Mouse (Mus musculus) bone marrow, adult 2 months (tissue): Measurements from ENCODE around the gene Mfsd7a. TPM values are rescaled to one million over a fixed set of nuclear protein-coding genes. Genes with fewer than 3 reads are reported as not detected.

Experiments
- H3K27ac ChIP-seq: fragments of 200-500 bp; 2 replicates; pipeline ENCODE4 v1.5.1; 2012; ENCODE audit warnings: low read depth, mild to moderate bottlenecking, control low read depth, inconsistent platforms, low read length; ENCODE audit not compliant: control insufficient read depth, poor library complexity, insufficient read depth
- H3K4me1 ChIP-seq: fragments of 200-500 bp; 2 replicates; pipeline ENCODE4 v1.6.1; 2011; ENCODE audit warnings: low read length; ENCODE audit not compliant: control insufficient read depth, insufficient read depth
- H3K4me3 ChIP-seq: fragments of 200-500 bp; replicated peaks from 2 replicates; pipeline ENCODE3; 2011; ENCODE audit warnings: mild to moderate bottlenecking, low read depth, low read length, control low read depth; ENCODE audit not compliant: control insufficient read depth
- CTCF ChIP-seq: fragments of 200-500 bp; IDR thresholded peaks from 2 replicates; pipeline ENCODE4 v1.5.1; 2011; ENCODE audit warnings: low read length, control low read depth; ENCODE audit not compliant: control insufficient read depth, insufficient read depth
- POLR2A ChIP-seq: fragments of 200-500 bp; IDR thresholded peaks from 2 replicates; pipeline ENCODE4 v1.6.1; 2011; ENCODE audit warnings: low read depth, mild to moderate bottlenecking, control low read depth, low read length, borderline replicate concordance; ENCODE audit not compliant: control insufficient read depth
- WGBS: fragments of 180-500 bp; shearing (Covaris S2); methylation state at CpG from one replicate; pipeline ENCODE4 v1.1.7; 2018; 5-methylcytosine and 5-hydroxymethylcytosine counted together
- polyA plus RNA-seq: library from polyadenylated mRNA; stranded (reverse); fragments of >200 nt; gene quantifications from 2 replicates; pipeline ENCODE4 v1.2.4, GENCODE M21; 2011; ENCODE audit warnings: low replicate concordance; ENCODE audit not compliant: missing spikeins, insufficient read depth, insufficient read length

Gene Mfsd7a
- polyA plus RNA-seq, 1 experiment = 11.2 TPM

DNA sequence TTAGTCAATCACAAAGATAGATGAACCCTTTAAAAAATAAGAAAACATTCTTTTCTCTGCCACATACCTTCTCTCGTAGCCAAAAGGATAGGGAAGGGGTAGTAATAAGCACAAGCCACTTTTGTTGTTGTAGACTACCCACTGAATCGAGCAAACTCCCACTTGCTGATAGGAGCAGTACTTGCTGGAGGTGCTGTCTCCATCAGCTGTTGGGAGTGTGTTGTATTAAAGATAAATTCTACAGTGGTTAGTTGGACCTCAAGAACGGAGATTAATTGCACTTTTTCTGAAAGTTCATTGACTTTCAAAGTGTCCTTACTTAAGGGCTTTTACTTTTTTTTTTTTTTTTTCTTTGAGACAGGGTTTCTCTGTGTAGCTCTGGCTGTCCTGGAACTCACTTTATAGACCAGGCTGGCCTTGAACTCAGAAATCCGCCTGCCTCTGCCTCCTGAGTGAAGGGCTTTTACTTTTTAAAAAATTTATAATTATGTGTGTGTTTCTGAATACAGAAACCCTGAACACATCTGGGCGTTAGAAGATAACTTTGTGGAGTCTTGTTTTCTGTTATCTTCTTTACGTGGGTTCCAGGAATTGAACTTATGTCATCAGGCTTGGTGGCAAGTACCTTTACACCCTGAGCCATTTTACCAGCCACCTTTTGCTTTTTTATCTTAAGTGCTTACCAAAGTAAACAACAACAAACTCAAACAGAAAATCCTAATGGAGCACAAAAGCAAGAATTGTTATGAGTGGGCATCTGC is 16.6 kb upstream of the Mfsd7a start:
- Histone ChIP-seq H3K27ac (no peak overlapping the region), H3K4me1 (peaks cover 3% of the 10 kb centered on the region), H3K4me3 (no peak overlapping the region)
- TF ChIP-seq POLR2A (no peak), CTCF (no peak)
- WGBS = 60% methylated on average over 6 of the region's 6 CpGs

- TF ChIP-seq CTCF = no peak
Measured at GRCm38 (mm10) chr5:108462446-108462845, 13.8 kb upstream of the Mfsd7a start.

GRCm38 (mm10) chr5:108461082-108462065 is 12.7 kb upstream of the Mfsd7a start, which contains the start of gene Pcgf3:
Gene Pcgf3 (plus strand): TSS chr5:108461232.
- TF ChIP-seq POLR2A = peak; percentile 81; the same call in 1 of the 2 replicates
- TF ChIP-seq CTCF = no peak
- H3K27ac ChIP-seq = peak within 1 kb of the TSS; percentile 58
- H3K4me1 ChIP-seq = peaks cover 3% of the 10 kb centered on the region
- WGBS = 1% methylated on average over 61 of the region's 62 CpGs
- H3K4me3 ChIP-seq = peak within 1 kb of the TSS; percentile 70

More at GRCm38 (mm10) chr5:108462446-108462845, 13.8 kb upstream of the Mfsd7a start:
- Histone ChIP-seq H3K27ac (no peak overlapping the region), H3K4me3 (peak overlapping the region; percentile 49), H3K4me1 (peaks cover 3% of the 10 kb centered on the region)
- WGBS = 45% methylated on average over 4 of the region's 4 CpGs

GRCm38 (mm10) chr5:108460461-108460860 is 11.8 kb upstream of the Mfsd7a start:
- Histone ChIP-seq H3K4me3 (peak overlapping the region; percentile 70), H3K4me1 (peaks cover 3% of the 10 kb centered on the region), H3K27ac (no peak overlapping the region)
- 44% methylated on average over 6 of the region's 6 CpGs for WGBS
- TF ChIP-seq CTCF = no peak
- no peak for TF ChIP-seq POLR2A

DNA sequence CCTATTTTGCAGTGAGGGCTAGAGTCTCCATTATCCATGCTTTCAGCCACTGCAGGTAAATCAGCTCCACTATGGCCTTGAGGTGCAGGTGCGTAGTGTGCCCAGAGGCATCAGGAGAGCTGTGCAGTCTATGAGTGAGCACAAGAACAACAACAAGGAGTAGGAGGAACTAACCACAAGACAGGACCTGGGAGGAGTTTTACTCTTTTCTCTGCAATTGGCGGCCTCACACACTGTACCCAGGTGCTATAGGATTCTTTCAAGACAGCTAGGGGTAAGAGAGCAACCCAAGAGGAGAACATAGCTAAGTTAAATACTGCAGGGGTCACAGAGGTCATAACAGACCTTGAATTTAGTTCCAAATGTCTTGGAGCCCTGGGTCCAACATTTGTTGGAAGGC is 10.0 kb upstream of the Mfsd7a start:
- Histone ChIP-seq H3K27ac (no peak overlapping the region), H3K4me1 (peaks cover 3% of the 10 kb centered on the region), H3K4me3 (no peak overlapping the region)
- 59% methylated on average over 2 of the region's 2 CpGs for WGBS
- no peak for TF ChIP-seq CTCF
- TF ChIP-seq POLR2A = no peak

DNA sequence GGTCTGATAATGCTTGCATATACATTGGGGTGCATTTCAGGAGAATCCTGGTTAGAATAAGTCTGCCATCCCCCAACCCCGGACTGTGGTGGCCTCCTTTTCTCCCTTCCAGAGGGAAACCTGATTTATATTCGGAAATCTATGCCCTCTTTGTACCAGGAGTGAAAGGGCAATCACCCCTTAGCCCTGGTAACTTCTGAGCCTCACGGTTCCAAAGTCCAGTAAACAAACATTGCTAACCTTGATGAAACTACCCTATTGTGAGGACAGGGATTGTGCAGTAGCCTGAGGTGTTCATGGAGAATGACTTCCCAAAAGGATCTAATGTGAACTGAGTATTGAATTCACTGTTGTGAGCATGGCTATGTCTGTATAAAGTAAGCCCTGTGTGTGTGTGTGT is 5.4 kb upstream of the Mfsd7a start:
- WGBS = 69% methylated on average over 3 of the region's 3 CpGs
- no peak for TF ChIP-seq CTCF
- Histone ChIP-seq H3K4me1 (no peaks in the 10 kb centered on the region), H3K4me3 (no peak overlapping the region), H3K27ac (no peak overlapping the region)

DNA sequence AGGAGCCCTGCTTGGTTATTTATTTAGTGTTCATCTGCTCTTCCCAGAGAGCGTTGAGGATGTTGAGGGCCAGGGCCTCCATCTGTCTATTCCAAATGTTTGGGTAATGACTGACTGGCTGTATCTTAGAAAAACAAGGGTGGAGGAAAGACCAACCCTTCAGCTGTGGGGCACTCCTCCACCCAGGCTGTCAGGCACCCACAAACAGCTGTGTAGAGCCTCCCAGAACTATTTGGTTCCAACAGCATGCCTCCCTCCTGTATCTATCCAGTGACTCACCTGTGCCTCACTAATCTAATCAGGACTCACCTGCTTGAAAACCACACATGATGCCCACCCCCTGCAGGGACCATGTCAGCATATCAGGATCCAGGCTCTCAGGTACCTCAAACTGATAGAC is 3.7 kb upstream of the Mfsd7a start:
- Histone ChIP-seq H3K4me3 (no peak overlapping the region), H3K4me1 (peaks cover 4% of the 10 kb centered on the region), H3K27ac (no peak overlapping the region)
- WGBS = 98% methylated on average over 1 of the region's 1 CpGs
- TF ChIP-seq POLR2A (no peak), CTCF (no peak)

DNA sequence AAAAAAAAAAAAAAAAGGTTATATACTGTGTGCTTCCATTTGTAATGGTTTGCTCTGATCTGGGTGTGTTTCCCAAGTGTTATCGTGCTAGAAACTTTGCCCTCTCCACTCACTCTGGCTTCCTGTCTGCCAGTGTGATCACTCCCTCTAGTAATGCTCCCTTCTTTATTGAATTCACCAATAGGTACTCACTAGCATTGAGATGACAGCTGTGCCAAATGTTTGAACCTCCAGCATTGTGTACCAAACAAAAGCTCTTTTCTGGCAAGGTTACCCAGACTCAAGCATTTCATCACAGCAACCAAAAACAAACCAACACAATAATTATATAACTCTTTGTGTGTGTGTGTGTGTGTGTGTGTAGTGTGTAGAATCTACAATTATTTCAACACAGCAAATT is 2.9 kb upstream of the Mfsd7a start:
- H3K4me1 ChIP-seq = peaks cover 4% of the 10 kb centered on the region
- WGBS = 66% methylated on average over 1 of the region's 1 CpGs
- TF ChIP-seq CTCF = no peak
- no peak for TF ChIP-seq POLR2A
- H3K27ac ChIP-seq = no peak overlapping the region
- H3K4me3 ChIP-seq = no peak overlapping the region
